Mouse (Mus musculus) spleen, postnatal 0 days (tissue): ENCODE results near the gene Gna13. TPM values are rescaled to one million over a fixed set of nuclear protein-coding genes. Genes with fewer than 3 reads are reported as not detected.

ENCODE experiments used
- polyA plus RNA-seq: library from polyadenylated mRNA; unstranded; fragments of >200 nt; fragmentation: Nextera tagmentation; extraction: Ambion mirVana; gene quantifications from 2 replicates; pipeline ENCODE4 v1.2.1, GENCODE M21; 2015

Gna13 gene
- polyA plus RNA-seq: 30.7 and 33.1 TPM in 2 replicates

DNA sequence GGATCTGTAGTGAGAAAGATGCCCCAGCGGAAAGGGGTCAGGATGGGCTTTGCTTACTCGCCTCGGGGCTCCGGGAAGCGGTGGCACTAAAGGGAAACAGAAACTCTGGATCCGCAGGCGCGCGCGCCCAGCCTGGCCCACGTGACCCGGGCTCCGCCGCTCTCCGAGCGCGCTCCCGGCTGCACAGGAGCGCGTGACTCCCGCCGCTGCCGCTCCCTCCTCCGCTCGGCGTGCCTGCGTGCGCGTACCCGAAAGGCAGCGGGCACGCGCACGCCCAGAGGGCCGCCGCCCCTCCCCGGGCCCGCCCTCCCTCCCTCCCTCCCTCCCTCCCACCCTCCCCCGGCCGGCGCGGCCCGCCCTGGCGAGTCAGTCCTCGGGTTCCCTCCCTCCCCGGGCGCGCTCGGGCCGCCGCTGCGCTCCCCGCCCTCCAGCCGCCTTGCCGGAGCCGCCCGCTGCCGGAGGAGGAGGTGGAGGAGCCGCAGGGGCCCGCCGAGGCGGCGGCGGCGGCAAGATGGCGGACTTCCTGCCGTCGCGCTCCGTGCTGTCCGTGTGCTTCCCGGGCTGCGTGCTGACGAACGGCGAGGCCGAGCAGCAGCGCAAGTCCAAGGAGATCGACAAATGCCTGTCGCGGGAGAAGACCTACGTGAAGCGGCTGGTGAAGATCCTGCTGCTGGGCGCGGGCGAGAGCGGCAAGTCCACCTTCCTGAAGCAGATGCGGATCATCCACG, at the start of gene Gna13:
TSS of gene Gna13 (plus strand) at position 369 of the 728 bp plus-strand sequence.

DNA sequence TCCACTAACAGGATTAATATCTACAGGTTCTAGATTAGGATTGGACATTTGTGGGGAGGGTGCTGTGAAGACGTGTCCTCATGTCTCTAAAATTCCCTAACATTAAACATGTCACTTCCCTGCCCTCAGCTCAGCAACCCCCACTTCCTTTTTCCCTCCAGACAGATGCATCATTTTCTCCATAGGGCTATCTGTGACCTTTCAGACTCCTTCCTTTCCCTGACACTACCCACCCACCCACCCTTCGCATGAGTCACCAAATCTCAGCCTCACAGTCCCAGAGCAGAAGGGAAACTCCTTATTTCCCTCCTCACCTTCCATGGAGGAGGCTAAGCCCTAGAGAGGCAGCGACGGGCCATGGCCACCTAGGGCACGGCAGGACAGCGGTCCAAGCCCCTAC, 51.0 kb downstream of the Gna13 start, which contains the start of gene 9930022D16Rik:
TSS of gene 9930022D16Rik (plus strand) at position 301 of the 400 bp plus-strand sequence.

DNA sequence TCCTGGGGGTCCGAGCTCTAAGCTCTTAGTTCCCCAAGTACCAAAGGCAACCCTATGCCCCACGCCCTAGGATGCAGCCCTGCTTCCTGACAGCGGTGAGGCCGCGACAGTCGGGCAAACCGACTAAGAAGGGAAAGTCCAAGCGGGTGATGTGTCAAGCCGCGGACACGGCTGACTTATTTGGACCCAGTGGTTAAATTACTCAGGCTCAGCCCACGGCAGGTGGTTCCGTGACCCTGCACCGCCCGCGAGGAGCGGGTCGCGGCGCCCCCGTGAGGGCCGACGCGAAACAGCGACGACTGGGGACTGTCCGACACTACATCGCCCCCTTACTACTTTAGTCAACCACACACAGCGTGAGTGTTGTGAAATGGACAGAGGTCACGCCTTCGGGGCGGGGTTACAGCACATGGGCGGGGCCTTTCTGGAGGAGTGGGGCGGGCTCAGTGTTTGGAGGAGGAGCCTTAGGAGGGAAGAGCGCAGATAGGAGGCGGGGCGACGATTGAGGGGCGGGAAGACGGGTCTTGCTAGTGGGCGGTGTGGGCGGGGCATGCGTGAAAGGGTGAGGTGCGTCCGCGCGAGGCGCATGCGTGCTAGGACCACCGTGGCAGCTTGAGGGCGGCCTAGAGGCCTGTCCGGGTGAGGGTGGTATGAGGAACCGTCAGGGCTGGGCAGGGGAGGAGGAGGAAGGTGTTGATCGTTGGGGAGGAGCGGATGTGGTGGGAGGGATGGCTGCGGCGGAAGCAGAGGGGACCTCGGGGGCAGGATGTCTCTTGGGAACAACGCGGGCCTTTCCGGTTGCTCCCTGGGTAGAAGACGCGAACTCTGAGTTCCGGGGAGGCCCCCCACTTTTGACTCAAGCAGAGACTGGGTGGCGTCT, 63.0 kb downstream of the Gna13 start, which contains the start of gene Amz2:
TSS of gene Amz2 (plus strand) at position 555 of the 880 bp plus-strand sequence.

Other genes starting within 250 kb of the Gna13 start
- gene E030025P04Rik, start 218.5 kb upstream of the Gna13 start, polyA plus RNA-seq: not detected in 2 replicates
- 0.08 and 0.13 TPM in 2 replicates for gene Rgs9, start 64.7 kb upstream of the Gna13 start, polyA plus RNA-seq
- gene 9930022D16Rik, start 51.1 kb downstream of the Gna13 start, polyA plus RNA-seq: not detected in 2 replicates
- gene Amz2, start 63.1 kb downstream of the Gna13 start, polyA plus RNA-seq: 20.8 and 21.9 TPM in 2 replicates
- 4.9 and 5.0 TPM in 2 replicates for gene Arsg, start 110.5 kb downstream of the Gna13 start, polyA plus RNA-seq
- gene Slc16a6, start 110.8 kb downstream of the Gna13 start, polyA plus RNA-seq: 41.6 and 49.0 TPM in 2 replicates
- gene Wipi1, start 249.1 kb downstream of the Gna13 start, polyA plus RNA-seq: 36.7 and 42.5 TPM in 2 replicates